Mouse (Mus musculus) adrenal gland, postnatal 14 days (tissue): ENCODE measurements around the gene Tmem243. TPM values are rescaled to one million over a fixed set of nuclear protein-coding genes. Genes with fewer than 3 reads are reported as not detected.
A peak's percentile ranks its signal among the peaks of the same experiment; 100 is the strongest.

Experiments
- DNase-seq: peaks from one replicate; pipeline ENCODE4 v3.0.0; 2021; ENCODE audit warnings: mixed read lengths
- long read RNA-seq, 2 experiments: library from polyadenylated mRNA; stranded (forward); transcript quantifications; one replicate each; pipeline ENCODE4 v2.0.0; 2021
- total RNA-seq: library from RNA; stranded (reverse); gene quantifications from 2 replicates; pipeline ENCODE4 v1.2.3, GENCODE M21; 2021

Tmem243 gene
- 29.6 and 30.7 TPM in 2 replicates for total RNA-seq
- long read RNA-seq, experiment 1, full-length matches to known transcripts = 71 of 89 reads
- long read RNA-seq, experiment 1, partial matches to known transcripts = 10 of 89 reads
- long read RNA-seq, experiment 1, other reads (novel, unspliced or antisense) = 8 of 89 reads
- long read RNA-seq, experiment 2, full-length matches to known transcripts = 34 of 49 reads
- long read RNA-seq, experiment 2, partial matches to known transcripts = 12 of 49 reads
- long read RNA-seq, experiment 2, other reads (novel, unspliced or antisense) = 3 of 49 reads

- DNase-seq = peak; percentile 97
These were observed at the start of gene Tmem243 for GRCm38 (mm10) chr5:9100207-9100848. Gene Tmem243 (plus strand): TSS chr5:9100668.

DNA sequence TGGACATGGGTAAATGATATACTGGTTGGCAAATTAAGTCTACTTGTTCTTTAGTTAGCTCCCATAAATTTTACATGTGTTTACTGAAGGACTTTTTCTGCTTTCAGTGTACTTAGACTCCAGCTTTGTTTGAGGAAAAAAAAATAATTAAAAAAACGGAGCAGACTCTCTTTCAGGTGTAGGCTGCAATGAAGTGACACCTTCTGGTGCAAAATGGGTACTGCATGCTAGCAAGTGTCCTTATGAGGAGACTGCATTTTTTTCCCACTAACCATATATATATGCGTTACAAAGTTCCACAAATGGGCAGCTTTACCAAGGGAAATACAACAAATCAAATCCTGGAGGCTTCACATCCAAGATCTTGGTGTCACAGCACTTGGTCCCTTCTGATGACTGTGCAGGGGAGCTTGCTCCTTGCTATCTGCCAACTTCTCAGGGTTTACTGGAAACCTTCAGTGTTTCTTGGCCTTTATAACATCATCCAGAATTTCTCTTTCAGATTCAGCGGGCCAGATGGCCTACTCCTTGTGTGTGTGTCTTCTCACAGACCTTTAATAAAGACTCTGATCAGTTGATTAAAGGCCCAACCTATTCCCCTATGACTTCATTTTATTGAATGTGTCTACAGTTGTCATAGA lies 44.3 kb upstream of the Tmem243 start:
- DNase-seq = peak; percentile 70

DNA sequence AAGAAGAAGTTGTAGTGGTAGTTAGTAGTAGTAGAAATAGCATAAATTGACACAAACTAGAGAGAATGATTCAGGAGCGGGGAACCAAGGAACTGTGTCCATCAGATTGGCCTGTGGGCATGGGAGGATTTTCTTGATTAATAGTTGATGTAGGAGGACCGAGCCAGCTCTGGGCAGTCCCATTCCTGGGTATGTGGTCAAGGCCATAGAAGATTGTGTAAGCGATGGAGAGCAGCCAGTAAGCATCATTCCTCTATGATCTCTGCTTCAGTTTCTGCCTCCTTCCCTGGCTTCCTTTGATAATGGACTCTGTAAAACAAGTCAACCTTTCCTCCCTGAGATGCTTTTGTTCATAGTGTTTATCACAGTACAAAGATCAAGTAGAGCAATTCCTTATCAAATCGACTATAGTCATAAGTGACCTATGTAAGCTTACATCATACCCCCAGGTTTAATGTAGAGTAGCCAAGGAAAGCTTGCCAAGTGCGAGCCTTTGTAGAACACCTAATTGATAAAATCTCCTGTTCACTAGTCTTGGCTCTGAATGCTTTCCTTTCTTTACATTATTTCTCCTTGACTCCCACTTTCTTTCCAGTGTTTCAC lies 43.1 kb upstream of the Tmem243 start:
- peak; percentile 76 for DNase-seq

- no peak for DNase-seq
These were observed 41.0 kb upstream of the Tmem243 start for GRCm38 (mm10) chr5:9059303-9060023.

DNA sequence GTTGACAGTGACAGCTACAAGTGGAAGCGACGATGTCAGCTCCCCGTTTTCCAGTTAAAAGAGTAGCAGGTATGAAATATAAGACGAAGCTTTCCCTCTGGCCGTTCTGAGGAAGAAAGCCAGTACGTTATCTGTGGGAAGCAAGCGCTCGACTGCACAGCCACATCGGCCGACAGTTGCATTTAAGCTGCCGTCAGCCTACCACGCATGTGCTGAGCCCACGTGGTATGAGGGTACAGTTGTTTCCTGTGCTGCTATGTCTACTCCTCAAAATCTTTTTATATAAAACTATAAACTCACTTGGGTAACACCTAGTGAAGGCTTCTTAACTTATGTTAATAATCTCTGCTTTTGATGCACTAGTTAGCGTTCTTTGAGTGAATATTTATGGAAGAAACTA lies 40.2 kb upstream of the Tmem243 start:
- DNase-seq = no peak

DNA sequence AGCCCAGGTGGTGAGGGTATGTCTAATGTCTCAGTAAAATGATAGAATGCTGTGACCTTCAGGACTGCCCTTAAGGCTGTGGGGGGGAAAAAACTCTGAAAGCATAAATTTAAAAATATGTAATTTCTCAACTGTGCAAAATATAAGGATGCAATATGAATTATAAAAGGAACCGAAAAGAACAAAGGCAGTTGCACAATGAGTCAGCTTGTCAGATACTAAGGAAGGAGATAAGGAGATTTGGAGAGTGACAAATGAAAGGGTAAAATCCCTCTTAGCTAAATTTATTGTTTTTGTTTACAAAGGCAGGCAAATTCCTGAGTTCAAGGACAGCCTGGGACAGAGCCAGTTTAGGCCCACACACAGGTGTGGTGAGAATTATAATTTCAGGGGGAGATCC lies 36.3 kb upstream of the Tmem243 start:
- no peak for DNase-seq

DNA sequence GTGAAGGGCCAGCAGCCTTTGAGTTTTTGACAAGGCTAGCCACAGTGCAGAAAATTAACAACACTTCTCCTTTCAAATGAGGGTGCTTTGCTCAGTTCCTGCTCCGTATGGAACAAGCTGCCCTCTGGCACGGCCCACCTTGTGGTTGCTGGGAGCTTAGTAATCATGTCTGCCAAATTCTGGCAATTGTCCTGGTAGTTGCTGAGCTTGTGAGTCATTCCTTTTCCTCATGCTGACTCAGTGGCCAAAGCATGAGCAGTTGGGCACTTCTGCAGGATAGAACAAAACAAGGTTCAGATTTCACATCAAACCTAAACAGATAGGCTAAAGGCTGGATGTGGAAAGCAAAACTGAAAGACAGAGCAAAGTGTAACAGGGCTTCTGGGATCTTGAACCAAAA lies 31.6 kb upstream of the Tmem243 start:
- peak; percentile 80 for DNase-seq

DNA sequence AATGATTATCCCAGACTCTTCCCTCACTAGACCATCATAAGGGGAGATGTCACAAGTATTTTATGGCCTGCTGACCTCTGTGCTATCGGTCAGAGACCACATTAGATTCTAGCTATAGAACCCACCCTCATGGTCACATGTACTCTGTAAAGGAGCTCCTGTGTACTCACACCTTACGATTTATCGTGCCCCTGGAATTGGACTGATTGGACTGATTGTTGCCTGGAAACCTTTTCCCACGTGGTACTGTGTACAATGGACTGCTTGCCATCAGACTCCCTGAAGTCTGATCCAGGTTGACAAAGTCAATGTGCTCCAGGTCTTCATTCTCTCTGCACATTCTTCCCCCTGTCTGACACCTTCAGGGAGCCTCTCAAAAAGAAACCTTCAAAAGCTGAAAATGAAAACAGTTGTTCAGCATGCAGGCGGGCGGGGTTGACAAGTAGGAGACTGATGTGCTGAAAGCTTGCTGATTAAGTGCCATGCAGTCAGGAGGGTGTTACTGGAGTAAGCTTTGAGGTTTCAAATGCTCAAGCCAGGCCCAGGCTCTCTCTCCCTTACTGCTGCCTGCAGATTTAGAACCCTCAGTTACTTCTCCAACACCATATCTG lies 30.8 kb upstream of the Tmem243 start:
- no peak for DNase-seq

GRCm38 (mm10) chr5:9071360-9071759 lies 29.1 kb upstream of the Tmem243 start:
- DNase-seq = no peak

DNA sequence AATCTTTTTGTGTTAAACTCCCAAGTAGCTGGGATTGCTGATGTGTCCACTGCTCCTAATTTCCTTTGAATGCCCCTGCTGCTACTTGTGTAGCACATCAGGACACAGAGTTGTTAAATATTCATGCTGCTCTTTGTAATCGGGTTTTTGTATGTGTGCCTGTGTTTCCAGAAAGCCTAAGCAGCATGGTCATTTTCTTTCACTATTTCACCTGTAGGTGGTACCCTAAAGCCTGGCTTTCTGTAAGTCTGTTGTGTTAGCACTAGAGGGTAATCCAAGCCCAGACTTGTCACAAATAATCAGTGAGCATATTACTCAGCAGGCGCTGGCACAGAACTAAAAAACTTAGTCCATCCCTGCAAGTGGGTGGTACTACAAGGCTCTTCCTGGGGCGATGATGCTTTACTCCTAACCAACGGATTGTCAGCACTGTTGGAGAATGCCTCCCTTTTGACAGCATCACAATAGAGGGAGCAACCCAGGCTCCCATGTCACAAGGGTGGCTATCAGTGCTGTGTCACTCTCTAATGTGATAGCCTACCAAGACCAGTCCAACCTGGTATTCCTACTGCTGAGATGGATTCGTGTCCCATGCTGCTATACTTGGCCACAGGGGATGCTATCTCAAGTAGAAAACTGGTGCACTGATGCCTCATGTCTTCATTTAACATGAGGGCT lies 27.2 kb upstream of the Tmem243 start:
- DNase-seq = peak; percentile 48

GRCm38 (mm10) chr5:9079773-9080501 lies 20.5 kb upstream of the Tmem243 start:
- DNase-seq = no peak

DNA sequence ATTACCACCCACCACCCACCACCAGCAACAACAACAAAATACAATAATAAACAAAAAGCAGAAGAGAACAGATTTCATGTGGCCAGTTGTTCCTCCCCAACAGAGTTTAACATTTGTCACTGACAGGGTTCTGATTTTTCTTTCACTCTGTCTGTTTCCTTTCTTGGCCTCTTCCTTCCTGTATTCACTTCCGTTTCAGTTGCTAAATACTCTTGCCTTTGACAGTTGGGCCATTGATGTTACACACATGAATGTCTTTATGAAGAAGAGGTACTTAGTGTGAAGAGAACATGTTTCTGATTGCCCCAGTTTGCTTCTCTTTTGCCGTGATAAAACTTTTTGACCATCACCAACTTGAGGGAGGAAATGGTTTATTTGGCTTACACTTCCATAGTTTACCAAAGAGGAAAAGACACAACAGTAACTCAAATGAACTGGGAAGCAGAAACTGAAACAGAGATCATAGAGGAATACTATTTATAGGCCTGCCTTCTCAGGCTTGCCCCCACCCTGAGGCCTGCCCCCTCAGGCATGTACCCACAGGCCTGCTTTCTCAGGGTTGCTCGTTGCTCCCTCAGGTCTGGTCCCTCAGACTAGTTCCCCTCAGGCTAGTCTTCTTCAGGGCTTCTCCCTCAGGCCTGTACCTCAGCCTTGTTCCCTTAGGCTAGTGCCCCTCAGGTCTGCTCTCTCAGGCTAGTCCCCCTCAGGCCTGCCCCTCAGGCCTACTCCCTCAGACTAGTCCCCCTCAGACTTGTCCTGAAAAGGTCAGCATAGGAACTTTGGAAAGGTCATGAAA lies 13.3 kb upstream of the Tmem243 start:
- DNase-seq = no peak

DNA sequence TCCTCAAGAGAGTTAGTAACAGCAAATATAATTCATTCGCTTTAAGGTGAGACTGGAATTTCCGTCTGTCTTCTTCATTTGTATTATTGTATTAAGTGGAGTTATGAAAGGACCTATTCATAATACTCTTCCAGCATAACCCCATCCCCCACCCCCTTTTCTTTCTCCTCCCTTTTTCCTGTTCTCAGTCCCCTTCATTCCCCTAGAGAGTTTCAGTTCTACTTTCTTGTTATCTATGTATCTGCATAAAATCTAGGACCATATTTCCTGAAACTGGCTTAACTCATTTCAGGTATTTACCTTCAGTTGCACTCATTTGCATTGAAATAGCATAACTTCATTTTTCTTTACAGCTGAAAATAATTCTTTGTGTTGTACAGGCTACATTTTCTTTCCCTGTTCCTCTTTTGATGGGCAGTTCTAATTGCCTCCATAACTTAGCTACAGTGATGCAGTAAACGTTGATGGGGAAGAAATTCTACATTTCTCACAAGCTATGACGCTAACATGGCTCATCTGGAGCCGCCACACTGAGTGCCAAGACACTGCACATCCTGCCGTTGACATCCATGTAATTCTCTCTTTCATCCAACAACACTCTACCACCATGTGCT lies 9.9 kb upstream of the Tmem243 start:
- no peak for DNase-seq

DNA sequence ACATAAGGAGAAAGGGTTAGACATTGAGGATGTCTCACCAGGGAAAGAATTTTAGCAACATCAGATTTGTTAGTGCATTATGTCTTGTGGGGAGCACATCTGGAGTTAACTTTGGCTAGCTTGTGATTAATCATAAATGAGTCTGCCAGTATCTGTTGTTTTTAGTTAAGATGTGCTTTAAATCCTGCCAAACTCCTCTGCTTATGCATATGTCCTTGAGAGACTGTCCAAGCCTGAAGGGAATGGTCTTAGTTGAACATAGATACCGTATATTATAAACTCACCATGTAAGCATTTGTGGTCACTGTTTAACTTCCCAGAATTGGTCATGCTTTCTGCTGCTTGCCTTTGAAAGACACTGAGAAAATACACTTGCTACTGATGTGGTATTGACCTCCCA lies 7.8 kb upstream of the Tmem243 start:
- DNase-seq = no peak

GRCm38 (mm10) chr5:9093490-9093889 lies 7.0 kb upstream of the Tmem243 start:
- no peak for DNase-seq

GRCm38 (mm10) chr5:9100849-9101801 lies 657 bp downstream of the Tmem243 start:
- DNase-seq = peak; percentile 81

DNA sequence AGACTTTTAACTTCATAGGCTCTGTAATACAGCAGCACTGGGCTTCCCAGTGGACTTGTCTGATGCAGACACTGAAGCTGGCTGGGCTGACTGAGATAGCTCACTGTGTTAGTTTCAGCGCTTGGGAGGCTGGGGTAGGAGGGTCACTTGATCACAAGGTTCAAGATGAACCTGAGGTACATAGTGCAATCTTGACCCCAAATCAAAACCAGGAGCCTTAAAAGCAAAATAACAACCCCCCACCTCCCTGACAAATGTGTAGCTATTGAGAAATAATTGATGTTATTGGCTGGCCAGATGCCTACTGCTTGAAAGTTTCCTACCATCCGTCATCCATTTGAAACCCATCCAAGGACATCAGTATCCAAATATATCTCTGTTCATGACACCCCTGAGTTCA lies 2.2 kb downstream of the Tmem243 start:
- peak; percentile 42 for DNase-seq

DNA sequence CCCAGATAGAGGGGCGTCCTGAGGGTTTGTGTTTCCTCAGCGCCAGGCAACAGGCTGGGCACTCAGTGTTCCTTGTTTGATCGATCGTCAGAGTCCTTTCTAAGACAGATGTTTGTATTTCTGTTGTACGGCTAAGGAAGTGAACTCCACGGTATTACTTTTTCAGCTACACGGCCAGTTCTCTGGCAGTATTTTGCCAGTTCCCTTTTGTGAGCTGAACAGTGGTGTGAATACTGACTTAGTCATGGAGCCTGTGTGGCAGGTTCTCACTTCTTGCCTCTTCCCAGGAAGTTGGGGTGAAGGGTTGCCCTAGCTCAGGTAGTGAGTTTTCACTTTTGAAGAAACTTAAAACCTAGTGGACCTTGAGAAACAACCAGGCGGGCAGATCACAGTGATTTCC lies 3.5 kb downstream of the Tmem243 start:
- DNase-seq = no peak
